28 mouse cellular contexts compared by ENCODE assay signal in genomic region chr14:122766448-122766847, GRCm38 (mm10).
DNase-seq lines count a peak whose midpoint lies in the region; ATAC-seq and TF ChIP-seq lines count a peak whose summit lies in the region.
"Had no signal": no experiment of that assay in that cellular context is flagged by ENCODE, and none has a peak within 500 bp of the region (broad histone marks: within the 10 kb centered on the region; RNA-seq: fewer than 3 reads in every experiment).

No protein-coding gene starts in this region.

- no peak for TF ChIP-seq RAD21 in MEL (IDR thresholded peaks at IDR 0.05; ENCODE audit: low read depth, low read length)

- DNase-seq in liver, embryonic 13.5 days: no peak
- DNase-seq in liver, postnatal 0 days: no peak
- DNase-seq in 416B (ENCODE audit: low read depth) (peak; percentile 8), MEL (ENCODE audit: low read depth, low spot score) (peak; percentile 81)
- DNase-seq in urinary bladder, postnatal 36 days (ENCODE audit: low spot score in 2 of 2): no peak
- DNase-seq: adrenal gland, adult 8-10 months; adrenal gland, postnatal 25 days; cerebellum, adult 11-12 months; cerebellum, adult 8-10 months; cerebellum, postnatal 10 days; cerebellum, postnatal 36 days; forebrain, postnatal 0 days; gastrocnemius, postnatal 25 days; heart, adult 18-20 months; heart, postnatal 10 days; heart, postnatal 36 days had no signal

- no peak for TF ChIP-seq POLR2A in MEL (IDR thresholded peaks at IDR 0.05; ENCODE audit: control insufficient read depth in 1 of 2, insufficient read depth in 1 of 2, low read depth in 1 of 2, low read length in 2 of 2, poor library complexity in 1 of 2)

- no peak overlapping the region for H3K4me3 ChIP-seq in liver, embryonic 13.5 days (replicated peaks)
- no peak overlapping the region for H3K4me3 ChIP-seq in liver, postnatal 0 days (ENCODE audit: low read depth, low read length)
- H3K4me3 ChIP-seq in MEL (ENCODE audit: control insufficient read depth in 1 of 2, insufficient read depth in 1 of 2, low read depth in 2 of 2, low read length in 2 of 2): no peak overlapping the region
- H3K4me3 ChIP-seq: embryonic facial prominence, embryonic 12.5 days; embryonic facial prominence, embryonic 15.5 days; heart, embryonic 12.5 days; heart, embryonic 15.5 days; hindbrain, embryonic 10.5 days had no signal

- H3K4me1 ChIP-seq in liver, embryonic 13.5 days (replicated peaks): peaks cover 4% of the 10 kb centered on the region
- 0 out of 2 replicates have a peak, but pooled peaks cover 2% of the 10 kb centered on the region for H3K4me1 ChIP-seq in liver, postnatal 0 days (ENCODE audit: insufficient read depth)
- H3K4me1 ChIP-seq in MEL (ENCODE audit: control insufficient read depth in 1 of 2, insufficient read depth in 2 of 2, low read length in 2 of 2): peaks cover 11% of the 10 kb centered on the region in 2 experiments
- H3K4me1 ChIP-seq: embryonic facial prominence, embryonic 12.5 days; embryonic facial prominence, embryonic 15.5 days; heart, embryonic 15.5 days; hindbrain, embryonic 10.5 days had no signal

- H3K79me2 ChIP-seq in MEL (ENCODE audit: control insufficient read depth, insufficient read depth, low read length, poor library complexity): no peaks in the 10 kb centered on the region

- no peak overlapping the region for H3K4me2 ChIP-seq in liver, embryonic 13.5 days
- H3K4me2 ChIP-seq in liver, postnatal 0 days (ENCODE audit: low read depth, low read length): no peak overlapping the region
- H3K4me2 ChIP-seq: embryonic facial prominence, embryonic 12.5 days; embryonic facial prominence, embryonic 15.5 days; heart, embryonic 12.5 days; heart, embryonic 15.5 days; hindbrain, embryonic 14.5 days had no signal

- WGBS in liver, embryonic 13.5 days (ENCODE audit: insufficient replicate concordance): 48% methylated on average over 5 of the region's 5 CpGs
- WGBS in liver, postnatal 0 days (ENCODE audit: insufficient replicate concordance): 62% methylated on average over 5 of the region's 5 CpGs

- ATAC-seq in liver, embryonic 13.5 days (ENCODE audit: low read depth): peak; percentile 36; the same call in 1 of the 2 replicates
- no peak for ATAC-seq in liver, postnatal 0 days
- ATAC-seq in megakaryocyte progenitor cell, adult 5-6 weeks (replicated peaks; ENCODE audit: poor library complexity): peak; percentile 90
- no peak for ATAC-seq in CD4-positive, CD25-positive, alpha-beta regulatory T cell, adult 4 months
- ATAC-seq: activated CD4-positive, CD25-positive, alpha-beta regulatory T cell, adult 4 months; forebrain, embryonic 14.5 days; forebrain, postnatal 0 days; hindbrain, postnatal 0 days; inflammation-experienced regulatory T-cells, adult 6 months had no signal

- H3K9me3 ChIP-seq in liver, embryonic 13.5 days (replicated peaks): no peaks in the 10 kb centered on the region
- H3K9me3 ChIP-seq in liver, postnatal 0 days (ENCODE audit: low read length): no peaks in the 10 kb centered on the region
- H3K9me3 ChIP-seq in MEL (replicated peaks; ENCODE audit: insufficient read depth, low read length): no peaks in the 10 kb centered on the region
- H3K9me3 ChIP-seq: embryonic facial prominence, embryonic 12.5 days; embryonic facial prominence, embryonic 15.5 days; heart, embryonic 12.5 days; heart, embryonic 15.5 days; hindbrain, embryonic 10.5 days had no signal

- H3K9ac ChIP-seq in liver, embryonic 13.5 days: no peak overlapping the region
- no peak overlapping the region for H3K9ac ChIP-seq in liver, postnatal 0 days (replicated peaks)
- no peak overlapping the region for H3K9ac ChIP-seq in MEL (ENCODE audit: control insufficient read depth, low read depth, low read length, poor library complexity, severe bottlenecking)
- H3K9ac ChIP-seq: embryonic facial prominence, embryonic 12.5 days; embryonic facial prominence, embryonic 15.5 days; forebrain, postnatal 0 days; heart, embryonic 12.5 days; heart, embryonic 15.5 days; hindbrain, embryonic 14.5 days had no signal

- TF ChIP-seq EP300 in liver, postnatal 0 days (IDR thresholded peaks at IDR 0.05; ENCODE audit: low read depth): no peak
- peak; percentile 97 to 98 for TF ChIP-seq EP300 in MEL (IDR thresholded peaks at IDR 0.05; ENCODE audit: low read depth in 1 of 2, low read length in 2 of 2)

- no peak for TF ChIP-seq CTCF in liver, postnatal 0 days (IDR thresholded peaks at IDR 0.05; ENCODE audit: low read depth)
- TF ChIP-seq CTCF in MEL (IDR thresholded peaks at IDR 0.05 in 2 of 3, conservative IDR thresholded peaks at IDR 0.05 in 1 of 3; ENCODE audit: control insufficient read depth in 1 of 3, insufficient read depth in 1 of 3, low read depth in 2 of 3, low read length in 3 of 3, poor library complexity in 1 of 3, severe bottlenecking in 1 of 3): no peak

- H3K27ac ChIP-seq in liver, embryonic 13.5 days: no peak overlapping the region
- H3K27ac ChIP-seq in liver, postnatal 0 days (ENCODE audit: low read depth): no peak overlapping the region
- 0 out of 2 replicates have a peak overlapping the region, but pooled peaks have one; percentile 23 for H3K27ac ChIP-seq in MEL (ENCODE audit: control insufficient read depth, low read depth, low read length)
- H3K27ac ChIP-seq: embryonic facial prominence, embryonic 12.5 days; embryonic facial prominence, embryonic 15.5 days; heart, embryonic 15.5 days; hindbrain, embryonic 10.5 days; hindbrain, embryonic 14.5 days; hindbrain, postnatal 0 days had no signal

- H3K36me3 ChIP-seq in liver, embryonic 13.5 days: no peaks in the 10 kb centered on the region
- H3K36me3 ChIP-seq in liver, postnatal 0 days (replicated peaks; ENCODE audit: insufficient read depth, low read length): no peaks in the 10 kb centered on the region
- peaks cover 0 to 23% of the 10 kb centered on the region in 2 experiments; a peak in 2 of 4 replicates for H3K36me3 ChIP-seq in MEL (ENCODE audit: control insufficient read depth in 1 of 2, insufficient read depth in 2 of 2, low read length in 2 of 2)
- H3K36me3 ChIP-seq: embryonic facial prominence, embryonic 12.5 days; embryonic facial prominence, embryonic 15.5 days; heart, embryonic 12.5 days; heart, embryonic 15.5 days; hindbrain, embryonic 10.5 days had no signal

- H3K27me3 ChIP-seq in liver, embryonic 13.5 days: no peaks in the 10 kb centered on the region
- no peaks in the 10 kb centered on the region for H3K27me3 ChIP-seq in liver, postnatal 0 days (ENCODE audit: insufficient read depth, low read length)
- H3K27me3 ChIP-seq in MEL (ENCODE audit: control insufficient read depth in 1 of 2, insufficient read depth in 2 of 2, low read length in 2 of 2): no peaks in the 10 kb centered on the region
- H3K27me3 ChIP-seq: embryonic facial prominence, embryonic 12.5 days; embryonic facial prominence, embryonic 15.5 days; heart, embryonic 12.5 days; heart, embryonic 15.5 days had no signal

TF ChIP-seq in MEL, 35 proteins besides CTCF, POLR2A, EP300 and RAD21:
- TF ChIP-seq JUND (IDR thresholded peaks at IDR 0.05; ENCODE audit: low read depth, low read length): no peak
- TF ChIP-seq MEF2A (IDR thresholded peaks at IDR 0.05; ENCODE audit: extremely low read depth, insufficient replicate concordance, low read depth, low read length, poor library complexity, severe bottlenecking): 0 out of 2 replicates have a peak, but pooled peaks have one; percentile 28
- peak; percentile 98 for TF ChIP-seq TCF12 (IDR thresholded peaks at IDR 0.05; ENCODE audit: low read depth, low read length)
- TF ChIP-seq MAFK (IDR thresholded peaks at IDR 0.05; ENCODE audit: borderline replicate concordance, low read depth, low read length): no peak
- TF ChIP-seq NELFE (IDR thresholded peaks at IDR 0.05; ENCODE audit: low read depth, low read length): no peak
- TF ChIP-seq NRF1 (IDR thresholded peaks at IDR 0.05; ENCODE audit: insufficient read depth, low read depth, low read length, poor library complexity, severe bottlenecking): no peak
- TF ChIP-seq GATA1 (IDR thresholded peaks at IDR 0.05; ENCODE audit: low read depth, low read length): peak; percentile 98
- peak; percentile 97 for TF ChIP-seq RCOR1 (IDR thresholded peaks at IDR 0.05; ENCODE audit: low read depth, low read length)
- TF ChIP-seq E2F4 (IDR thresholded peaks at IDR 0.05; ENCODE audit: borderline replicate concordance, low read depth, low read length): no peak
- no peak for TF ChIP-seq POLR2AphosphoS5 (IDR thresholded peaks at IDR 0.05; ENCODE audit: borderline replicate concordance, low read depth, low read length)
- TF ChIP-seq ZC3H11A (IDR thresholded peaks at IDR 0.05; ENCODE audit: low read depth, low read length): no peak
- peak; percentile 53; the same call in 1 of the 2 replicates for TF ChIP-seq MYB (IDR thresholded peaks at IDR 0.05; ENCODE audit: low read depth, low read length)
- TF ChIP-seq TAL1 (IDR thresholded peaks at IDR 0.05; ENCODE audit: low read length): peak; percentile 87
- TF ChIP-seq ETS1 (IDR thresholded peaks at IDR 0.05; ENCODE audit: low read depth, low read length): peak; percentile 79
- peak; percentile 61; the same call in 1 of the 2 replicates for TF ChIP-seq SIN3A (IDR thresholded peaks at IDR 0.05; ENCODE audit: low read length)

Comparison
In these comparisons a context has a peak if more than half of its experiments do, and no peak if none do; other contexts are left out.
1. ATAC-seq: peak in liver, embryonic 13.5 days (single experiment) and megakaryocyte progenitor cell, adult 5-6 weeks (single experiment); none in liver, postnatal 0 days (single experiment) and CD4-positive, CD25-positive, alpha-beta regulatory T cell, adult 4 months (single experiment).
2. DNase-seq: peak in 416B (single experiment) and MEL (single experiment); none in liver, embryonic 13.5 days (single experiment), liver, postnatal 0 days (single experiment) and urinary bladder, postnatal 36 days (0 of 2).